Mouse (Mus musculus) forebrain, embryonic 12.5 days (tissue): ENCODE results near the gene Snap47. TPM values are rescaled to one million over a fixed set of nuclear protein-coding genes. Genes with fewer than 3 reads are reported as not detected.
"Not testable (repeated sequence)": the region's sequence is repeated elsewhere in the genome, so short reads cannot be mapped to it uniquely, and the experiment has no call there.

Source experiments
- ATAC-seq: fragments of 200-750 bp; cut with Nextera tagmentation; 2 replicates; pipeline ENCODE4 v1.8.0; 2017; ENCODE audit warnings: moderate TSS enrichment; ENCODE audit not compliant: low FRiP score
- H3K27ac ChIP-seq: fragments of 300-500 bp; sonication (generic); 2 replicates; pipeline ENCODE4 v1.5.1; 2016; ENCODE audit warnings: mild to moderate bottlenecking
- H3K27me3 ChIP-seq: fragments of 300-500 bp; sonication (generic); 2 replicates; pipeline ENCODE4 v1.6.1; 2016; ENCODE audit warnings: mild to moderate bottlenecking
- H3K36me3 ChIP-seq: fragments of 300-500 bp; sonication (generic); replicated peaks from 2 replicates; pipeline ENCODE4 v1.6.1; 2016; ENCODE audit warnings: mild to moderate bottlenecking
- H3K4me1 ChIP-seq: fragments of 300-500 bp; sonication (generic); 2 replicates; pipeline ENCODE4 v1.6.1; 2016
- H3K4me2 ChIP-seq: fragments of 300-500 bp; sonication (generic); 2 replicates; pipeline ENCODE4 v1.6.1; 2016; ENCODE audit warnings: mild to moderate bottlenecking, moderate library complexity
- H3K4me3 ChIP-seq: fragments of 300-500 bp; sonication (generic); replicated peaks from 2 replicates; pipeline ENCODE4 v1.5.1; 2016; ENCODE audit warnings: mild to moderate bottlenecking
- H3K9ac ChIP-seq: fragments of 300-500 bp; sonication (generic); 2 replicates; pipeline ENCODE4 v1.6.1; 2016; ENCODE audit warnings: mild to moderate bottlenecking
- H3K9me3 ChIP-seq: fragments of 300-500 bp; sonication (generic); 2 replicates; pipeline ENCODE4 v1.6.1; 2016
- WGBS: fragments of 180-500 bp; shearing (Covaris S2); methylation state at CpG from one replicate; pipeline ENCODE4 v1.1.7; 2016; 5-methylcytosine and 5-hydroxymethylcytosine counted together
- polyA plus RNA-seq: library from polyadenylated mRNA; unstranded; fragments of >200 nt; fragmentation: Nextera tagmentation; extraction: Ambion mirVana; gene quantifications from 2 replicates; pipeline ENCODE4 v1.2.1, GENCODE M21; 2016

Snap47 gene
- polyA plus RNA-seq, 1 experiment from 2014 or later = 169 TPM

- no peak overlapping the region for H3K27ac ChIP-seq
Measured at GRCm38 (mm10) chr11:59388806-59389205, 62.2 kb downstream of the Snap47 start.

DNA sequence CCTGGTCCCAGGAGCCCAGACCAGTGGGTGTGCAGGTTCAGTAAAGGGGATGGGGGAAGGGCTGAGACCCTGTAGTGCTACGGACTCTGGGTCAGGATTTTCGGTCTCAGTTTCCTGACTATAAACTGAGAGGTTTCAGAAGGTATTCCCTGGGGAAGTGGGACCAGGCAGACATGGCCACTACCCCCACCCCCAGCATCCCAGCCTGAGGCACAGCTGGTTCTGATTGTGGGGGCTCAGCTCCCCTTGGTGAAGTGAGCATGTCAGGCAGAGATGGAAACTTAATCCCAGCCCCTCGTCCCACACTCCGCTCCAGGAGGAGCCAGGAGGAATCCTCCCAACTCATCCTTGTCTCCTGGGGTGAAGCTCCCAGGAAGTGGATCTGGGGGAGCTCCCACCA, 63.5 kb downstream of the Snap47 start:
- Histone ChIP-seq H3K9ac (no peak overlapping the region), H3K27me3 (peaks cover 5% of the 10 kb centered on the region; the same call in 1 of the 2 replicates), H3K27ac (no peak overlapping the region), H3K4me2 (no peak overlapping the region), H3K36me3 (no peaks in the 10 kb centered on the region), H3K9me3 (no peaks in the 10 kb centered on the region), H3K4me3 (no peak overlapping the region), H3K4me1 (peaks cover 17% of the 10 kb centered on the region)
- no peak for ATAC-seq
- WGBS = 62% methylated on average over 4 of the region's 4 CpGs

More at GRCm38 (mm10) chr11:59388806-59389205, 62.2 kb downstream of the Snap47 start:
- Histone ChIP-seq H3K36me3 (no peaks in the 10 kb centered on the region), H3K4me2 (no peak overlapping the region), H3K27me3 (peaks cover 5% of the 10 kb centered on the region; the same call in 1 of the 2 replicates), H3K9ac (no peak overlapping the region), H3K4me3 (no peak overlapping the region), H3K4me1 (peaks cover 21% of the 10 kb centered on the region), H3K9me3 (no peaks in the 10 kb centered on the region)
- WGBS = 85% methylated on average over 4 of the region's 4 CpGs
- no peak for ATAC-seq

DNA sequence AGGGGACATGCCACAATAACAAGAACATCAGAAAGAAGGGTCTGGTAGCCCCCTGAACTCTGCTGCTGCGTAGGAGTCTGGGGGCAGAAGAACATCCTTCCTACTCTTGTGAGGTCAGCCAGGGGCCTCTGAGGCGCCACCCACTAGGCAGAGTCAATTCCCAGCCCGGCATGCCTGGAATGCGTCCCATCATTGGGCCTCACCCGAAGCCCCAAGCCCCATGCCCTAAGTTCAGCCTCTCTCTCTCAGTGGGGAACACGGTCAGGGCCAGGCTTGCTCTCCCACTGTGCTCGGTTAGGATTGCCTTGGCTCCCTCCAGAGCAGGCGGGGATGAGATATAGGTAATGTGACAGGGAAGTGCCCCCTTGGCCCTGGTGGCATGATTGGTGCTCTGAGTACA, 65.9 kb downstream of the Snap47 start:
- WGBS = 22% methylated on average over 8 of the region's 8 CpGs

GRCm38 (mm10) chr11:59384441-59384959, 66.5 kb downstream of the Snap47 start:
- no peaks in the 10 kb centered on the region for H3K36me3 ChIP-seq
- no peak for ATAC-seq
- no peak overlapping the region for H3K27ac ChIP-seq
- H3K9me3 ChIP-seq = no peaks in the 10 kb centered on the region
- no peak overlapping the region for H3K9ac ChIP-seq
- peaks cover 12% of the 10 kb centered on the region for H3K4me1 ChIP-seq
- WGBS = 63% methylated on average over 7 of the region's 7 CpGs
- no peak overlapping the region for H3K4me3 ChIP-seq
- H3K4me2 ChIP-seq = no peak overlapping the region
- peaks cover 5% of the 10 kb centered on the region; the same call in 1 of the 2 replicates for H3K27me3 ChIP-seq

More for the DNA sequence above, 65.9 kb downstream of the Snap47 start:
- H3K27me3 ChIP-seq = peaks cover 5% of the 10 kb centered on the region; the same call in 1 of the 2 replicates
- no peaks in the 10 kb centered on the region for H3K36me3 ChIP-seq
- H3K4me1 ChIP-seq = peaks cover 12% of the 10 kb centered on the region
- no peak for ATAC-seq
- H3K4me3 ChIP-seq = no peak overlapping the region
- H3K4me2 ChIP-seq = no peak overlapping the region
- no peak overlapping the region for H3K27ac ChIP-seq
- no peak overlapping the region for H3K9ac ChIP-seq
- no peaks in the 10 kb centered on the region for H3K9me3 ChIP-seq

DNA sequence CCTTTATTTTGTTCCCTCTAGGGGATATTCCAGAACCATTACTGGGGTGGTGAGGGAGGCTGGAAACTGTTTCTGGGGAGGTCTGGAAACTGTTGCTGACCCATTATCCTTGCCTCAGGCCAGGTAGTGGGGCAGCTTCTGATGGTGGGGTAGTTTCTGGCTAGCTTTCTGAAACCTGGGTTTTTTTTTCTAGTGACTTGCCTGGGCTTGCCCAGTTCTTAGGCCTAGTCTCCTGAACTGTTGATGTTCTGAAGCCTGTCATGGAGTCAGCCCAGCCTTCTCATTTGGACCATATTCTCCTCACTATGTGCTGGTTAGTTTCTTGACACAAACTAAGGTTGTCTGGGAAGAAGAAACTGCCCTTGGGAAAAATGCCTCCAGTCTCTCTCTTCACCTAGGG, 71.4 kb downstream of the Snap47 start:
- H3K4me3 ChIP-seq = no peak overlapping the region
- ATAC-seq = no peak
- no peak overlapping the region for H3K9ac ChIP-seq
- H3K27ac ChIP-seq = no peak overlapping the region
- no peaks in the 10 kb centered on the region for H3K36me3 ChIP-seq
- H3K4me2 ChIP-seq = no peak overlapping the region
- peaks cover 5% of the 10 kb centered on the region; the same call in 1 of the 2 replicates for H3K27me3 ChIP-seq
- no peaks in the 10 kb centered on the region for H3K9me3 ChIP-seq
- peaks cover 4% of the 10 kb centered on the region for H3K4me1 ChIP-seq

DNA sequence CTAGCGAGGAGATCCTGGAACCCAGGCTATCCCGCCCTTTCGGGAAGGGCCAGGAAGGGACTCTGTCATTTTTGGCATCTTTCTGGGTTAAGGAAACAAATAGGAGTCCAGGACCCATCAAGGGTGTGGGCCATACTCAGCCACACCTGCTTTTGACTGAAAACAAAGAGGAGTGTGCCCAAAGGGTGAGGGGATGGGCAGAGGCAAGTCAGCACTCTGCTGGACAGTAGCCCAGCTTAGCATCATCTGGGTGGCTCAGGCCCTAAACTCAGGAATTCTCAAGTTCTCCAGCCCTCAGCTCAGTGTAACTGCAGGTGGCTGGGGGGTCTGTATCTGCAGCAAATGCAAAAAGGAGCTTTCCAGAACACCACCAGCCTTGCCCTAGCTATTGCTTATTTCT, 73.0 kb downstream of the Snap47 start:
- Histone ChIP-seq H3K36me3 (no peaks in the 10 kb centered on the region), H3K27me3 (no peaks in the 10 kb centered on the region), H3K9me3 (no peaks in the 10 kb centered on the region), H3K4me1 (no peaks in the 10 kb centered on the region), H3K4me2 (no peak overlapping the region), H3K4me3 (no peak overlapping the region), H3K27ac (no peak overlapping the region), H3K9ac (no peak overlapping the region)
- ATAC-seq = no peak
- 89% methylated on average over 3 of the region's 3 CpGs for WGBS

DNA sequence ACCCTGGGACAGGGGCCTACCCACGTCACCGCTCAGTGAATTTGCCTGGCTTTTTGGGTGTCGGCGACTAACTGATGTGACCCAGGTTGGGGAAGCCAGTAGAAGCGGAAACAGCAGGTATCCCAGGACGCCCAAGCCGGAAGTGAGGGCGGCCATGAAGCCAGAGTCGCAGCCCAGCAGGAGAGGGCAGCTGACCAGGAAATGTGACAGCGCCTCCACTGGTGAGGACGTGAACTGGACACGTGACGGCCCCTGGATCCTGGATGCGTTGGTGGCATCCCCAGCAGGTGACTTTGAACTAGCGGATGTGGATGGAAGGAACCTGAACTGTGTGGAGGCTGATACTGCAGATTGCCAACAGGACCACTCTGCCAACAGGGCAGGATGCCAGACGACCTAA, 75.5 kb downstream of the Snap47 start, which contains the start of gene Prss38:
Gene Prss38 (minus strand): TSS at position 183 of the 400 bp plus-strand sequence.
- no peaks in the 10 kb centered on the region for H3K27me3 ChIP-seq
- WGBS = 84% methylated on average over 16 of the region's 16 CpGs
- H3K4me1 ChIP-seq = peaks cover 2% of the 10 kb centered on the region; the same call in 1 of the 2 replicates
- H3K4me3 ChIP-seq = no peak within 1 kb of the TSS
- no peaks in the 10 kb centered on the region for H3K9me3 ChIP-seq
- no peaks in the 10 kb centered on the region for H3K36me3 ChIP-seq
- no peak within 1 kb of the TSS for H3K9ac ChIP-seq
- H3K4me2 ChIP-seq = no peak within 1 kb of the TSS
- no peak for ATAC-seq
- H3K27ac ChIP-seq = no peak within 1 kb of the TSS

GRCm38 (mm10) chr11:59369848-59370247, 81.1 kb downstream of the Snap47 start:
- Histone ChIP-seq H3K27ac (no peak overlapping the region), H3K4me2 (no peak overlapping the region), H3K9ac (no peak overlapping the region), H3K4me1 (peaks cover 13% of the 10 kb centered on the region; the same call in 1 of the 2 replicates), H3K9me3 (no peaks in the 10 kb centered on the region), H3K27me3 (no peaks in the 10 kb centered on the region), H3K4me3 (no peak overlapping the region), H3K36me3 (no peaks in the 10 kb centered on the region)
- ATAC-seq = no peak
- 83% methylated on average over 11 of the region's 11 CpGs for WGBS

- H3K4me1 ChIP-seq = peaks cover 13% of the 10 kb centered on the region; the same call in 1 of the 2 replicates
- H3K27ac ChIP-seq, H3K27me3 ChIP-seq, H3K9me3 ChIP-seq, H3K9ac ChIP-seq, H3K36me3 ChIP-seq, H3K4me2 ChIP-seq, ATAC-seq, H3K4me3 ChIP-seq: not testable (repeated sequence)
- WGBS = 81% methylated on average over 4 of the region's 4 CpGs
Measured at GRCm38 (mm10) chr11:59367955-59368354, 83.0 kb downstream of the Snap47 start.

DNA sequence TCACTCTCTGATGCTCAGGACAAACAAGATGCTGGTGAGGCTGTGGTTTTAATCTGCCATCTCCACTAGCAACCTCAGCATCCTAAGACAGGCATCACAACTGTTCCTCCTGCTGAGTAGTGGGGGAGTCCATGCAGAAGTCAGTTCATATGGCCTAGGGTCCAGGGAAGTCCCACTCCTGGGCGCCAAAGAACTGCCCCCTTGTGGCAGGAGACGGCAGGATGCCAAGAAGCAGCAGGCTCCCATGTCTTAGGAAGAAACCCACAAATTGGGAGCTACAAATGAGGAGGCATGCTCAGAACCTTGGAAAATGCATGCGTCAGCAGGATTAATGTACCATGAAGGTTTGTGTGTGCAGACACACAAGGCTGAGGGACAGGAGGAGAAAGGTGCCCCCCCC, 84.4 kb downstream of the Snap47 start:
- H3K9me3 ChIP-seq = no peaks in the 10 kb centered on the region
- H3K4me2 ChIP-seq = no peak overlapping the region
- H3K4me1 ChIP-seq = peaks cover 13% of the 10 kb centered on the region; the same call in 1 of the 2 replicates
- no peak overlapping the region for H3K4me3 ChIP-seq
- no peak overlapping the region for H3K9ac ChIP-seq
- H3K27me3 ChIP-seq = no peaks in the 10 kb centered on the region
- no peak for ATAC-seq
- WGBS = 32% methylated on average over 3 of the region's 3 CpGs
- H3K27ac ChIP-seq = peak overlapping the region; percentile 42; the same call in 1 of the 2 replicates
- no peaks in the 10 kb centered on the region for H3K36me3 ChIP-seq

DNA sequence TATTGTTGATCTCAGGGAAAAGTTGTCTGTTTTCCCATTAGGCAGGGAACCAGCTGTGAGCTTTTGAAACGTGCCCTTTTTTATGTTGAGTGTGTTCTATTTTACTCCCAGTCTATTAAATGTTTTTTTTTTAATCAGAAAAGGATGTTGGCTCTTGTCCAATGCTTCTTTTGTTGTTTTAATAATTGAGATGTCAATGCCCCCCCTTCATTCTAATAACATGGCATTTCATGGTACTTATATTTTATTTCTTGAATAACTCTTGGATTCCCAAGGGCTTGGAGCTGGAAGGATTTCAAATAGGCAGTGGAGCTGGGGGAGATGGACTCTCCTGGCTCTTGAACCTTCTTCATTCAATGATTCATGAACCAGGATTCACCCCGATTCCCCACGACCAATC, 85.0 kb downstream of the Snap47 start:
- Histone ChIP-seq H3K27me3 (no peaks in the 10 kb centered on the region), H3K27ac (peak overlapping the region; percentile 42), H3K36me3 (no peaks in the 10 kb centered on the region), H3K9me3 (no peaks in the 10 kb centered on the region), H3K4me3 (no peak overlapping the region), H3K4me1 (peaks cover 11% of the 10 kb centered on the region; the same call in 1 of the 2 replicates), H3K4me2 (no peak overlapping the region), H3K9ac (no peak overlapping the region)
- no peak for ATAC-seq
- 67% methylated on average over 3 of the region's 3 CpGs for WGBS

DNA sequence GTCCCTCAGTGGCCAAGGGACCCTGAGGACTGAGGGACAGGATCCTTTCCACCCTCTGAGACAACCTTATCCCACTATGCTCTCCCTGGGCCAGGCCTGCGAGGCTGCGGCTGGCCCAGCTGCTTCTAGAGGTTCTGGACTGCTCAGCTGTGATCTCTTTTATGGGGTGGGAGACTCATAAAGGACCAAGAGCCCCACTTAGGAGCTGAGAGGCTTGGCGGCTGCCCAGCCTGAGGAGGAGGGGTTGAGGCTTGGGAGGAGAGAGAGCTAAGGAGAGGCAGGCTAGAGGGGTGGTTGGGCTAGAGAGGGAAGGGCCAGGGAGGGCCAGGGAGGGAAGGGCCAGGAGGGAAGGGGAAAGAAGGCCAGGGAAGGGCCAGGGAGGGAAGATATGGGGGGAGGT, 86.6 kb downstream of the Snap47 start:
- Histone ChIP-seq H3K36me3 (no peaks in the 10 kb centered on the region), H3K4me3 (no peak overlapping the region), H3K9ac (no peak overlapping the region), H3K4me1 (peaks cover 11% of the 10 kb centered on the region; the same call in 1 of the 2 replicates), H3K27ac (no peak overlapping the region), H3K4me2 (no peak overlapping the region), H3K27me3 (no peaks in the 10 kb centered on the region), H3K9me3 (no peaks in the 10 kb centered on the region)
- 65% methylated on average over 3 of the region's 3 CpGs for WGBS
- no peak for ATAC-seq

- H3K27me3 ChIP-seq = no peaks in the 10 kb centered on the region
- H3K4me1 ChIP-seq = peaks cover 11% of the 10 kb centered on the region; the same call in 1 of the 2 replicates
- no peak for ATAC-seq
- no peak overlapping the region for H3K4me2 ChIP-seq
- no peak overlapping the region for H3K4me3 ChIP-seq
- no peaks in the 10 kb centered on the region for H3K36me3 ChIP-seq
- H3K9me3 ChIP-seq = no peaks in the 10 kb centered on the region
- WGBS = 90% methylated on average over 9 of the region's 9 CpGs
- no peak overlapping the region for H3K9ac ChIP-seq
- H3K27ac ChIP-seq = no peak overlapping the region
Measured at GRCm38 (mm10) chr11:59364007-59364406, 87.0 kb downstream of the Snap47 start.
